ENCODE assay signal across 32 mouse cellular contexts in the genomic region with DNA sequence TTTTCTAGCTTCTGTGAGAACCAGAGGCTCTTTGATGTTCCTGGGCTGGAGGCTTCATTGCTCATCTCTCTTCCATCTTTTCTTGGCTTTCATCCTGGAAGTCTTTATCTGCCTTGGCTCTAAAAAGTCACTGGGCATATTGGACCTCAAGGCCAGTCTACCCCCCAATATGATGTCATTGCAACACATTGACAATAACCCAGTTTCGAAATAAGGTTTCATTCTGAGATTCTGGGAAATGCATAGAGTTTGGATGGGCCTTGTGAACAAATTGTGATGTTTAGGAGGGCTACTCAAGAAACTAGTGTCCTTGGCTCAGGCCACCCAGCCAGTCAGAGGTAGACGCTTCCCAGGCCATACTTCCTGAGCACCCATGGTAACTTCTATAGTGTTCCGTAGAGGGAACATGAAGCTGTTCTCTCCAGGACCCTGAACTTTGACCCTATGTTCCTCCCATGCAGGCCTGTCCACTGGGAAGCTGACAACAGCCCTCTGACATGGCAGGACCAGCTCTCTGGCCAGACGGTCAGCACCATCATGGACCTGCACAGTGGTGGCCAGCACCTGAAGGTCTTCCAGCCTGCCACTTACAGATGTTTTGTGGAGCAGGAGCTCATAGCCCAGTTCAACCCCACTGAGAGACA. TPM values are rescaled to one million over a fixed set of nuclear protein-coding genes. Genes with fewer than 3 reads are reported as not detected.
DNase-seq lines count a peak whose midpoint lies in the region; ATAC-seq and TF ChIP-seq lines count a peak whose summit lies in the region.
"Had no signal": no experiment of that assay in that cellular context is flagged by ENCODE, and none has a peak within 500 bp of the region (broad histone marks: within the 10 kb centered on the region; RNA-seq: fewer than 3 reads in every experiment).

No protein-coding gene starts in this region.

- H3K27me3 ChIP-seq in liver, adult 2 months (ENCODE audit: control insufficient read depth, insufficient read depth, low read length): no peaks in the 10 kb centered on the region
- no peaks in the 10 kb centered on the region for H3K27me3 ChIP-seq in liver, embryonic 11.5 days (replicated peaks; ENCODE audit: control insufficient read depth, insufficient read depth, low read length)
- no peaks in the 10 kb centered on the region for H3K27me3 ChIP-seq in testis, adult 2 months (ENCODE audit: control insufficient read depth, insufficient read depth, low read length)
- H3K27me3 ChIP-seq: embryonic facial prominence, embryonic 13.5 days; forebrain, embryonic 12.5 days; forebrain, embryonic 15.5 days; heart, embryonic 12.5 days; heart, embryonic 15.5 days; hindbrain, embryonic 13.5 days; Patski had no signal

- H3K4me1 ChIP-seq in liver, adult 2 months (ENCODE audit: control insufficient read depth, insufficient read depth, low read length): peaks cover 25% of the 10 kb centered on the region
- H3K4me1 ChIP-seq in liver, embryonic 11.5 days (replicated peaks; ENCODE audit: control insufficient read depth, insufficient read depth, low read length): no peaks in the 10 kb centered on the region
- H3K4me1 ChIP-seq in testis, adult 2 months (ENCODE audit: control insufficient read depth, insufficient read depth, low read length): no peaks in the 10 kb centered on the region; the same call in 1 of the 2 replicates
- H3K4me1 ChIP-seq: embryonic facial prominence, embryonic 10.5 days; embryonic facial prominence, embryonic 13.5 days; forebrain, embryonic 12.5 days; forebrain, embryonic 15.5 days; heart, embryonic 15.5 days; hindbrain, embryonic 10.5 days; hindbrain, embryonic 13.5 days had no signal

- no peak for TF ChIP-seq POLR2A in liver, adult 2 months (IDR thresholded peaks at IDR 0.05; ENCODE audit: extremely low read depth, insufficient read depth, low read length)
- TF ChIP-seq POLR2A in testis, adult 2 months (IDR thresholded peaks at IDR 0.05; ENCODE audit: control insufficient read depth, low read depth, low read length): no peak

- H3K9me3 ChIP-seq in liver, embryonic 11.5 days (ENCODE audit: control insufficient read depth, low read length): no peaks in the 10 kb centered on the region
- H3K9me3 ChIP-seq: embryonic facial prominence, embryonic 10.5 days; embryonic facial prominence, embryonic 13.5 days; forebrain, embryonic 12.5 days; forebrain, embryonic 15.5 days; G1E; heart, embryonic 12.5 days; heart, embryonic 15.5 days; hindbrain, embryonic 10.5 days; hindbrain, embryonic 13.5 days had no signal

- WGBS in liver, adult 2 months: 32% methylated on average over 4 of the region's 4 CpGs
- WGBS in liver, embryonic 11.5 days: 70% methylated on average over 4 of the region's 4 CpGs

- peak overlapping the region; percentile 85 for H3K27ac ChIP-seq in liver, adult 2 months (replicated peaks; ENCODE audit: insufficient read depth, low read depth, low read length)
- H3K27ac ChIP-seq in liver, embryonic 11.5 days (ENCODE audit: low read depth, low read length): no peak overlapping the region
- peak overlapping the region; percentile 19; the same call in 1 of the 2 replicates for H3K27ac ChIP-seq in testis, adult 2 months (ENCODE audit: control insufficient read depth, insufficient read depth, low read depth, low read length)
- H3K27ac ChIP-seq: embryonic facial prominence, embryonic 10.5 days; embryonic facial prominence, embryonic 13.5 days; forebrain, embryonic 12.5 days; forebrain, embryonic 15.5 days; heart, embryonic 15.5 days; hindbrain, embryonic 10.5 days; hindbrain, embryonic 13.5 days had no signal

- ATAC-seq in liver, embryonic 11.5 days (replicated peaks; ENCODE audit: low FRiP score): no peak
- ATAC-seq: forebrain, embryonic 15.5 days; hindbrain, embryonic 16.5 days; Patski had no signal

- no peaks in the 10 kb centered on the region for H3K36me3 ChIP-seq in liver, adult 2 months (ENCODE audit: control insufficient read depth, insufficient read depth, low read length)
- H3K36me3 ChIP-seq in liver, embryonic 11.5 days (ENCODE audit: control insufficient read depth, insufficient read depth, low read length): no peaks in the 10 kb centered on the region
- no peaks in the 10 kb centered on the region for H3K36me3 ChIP-seq in testis, adult 2 months (ENCODE audit: control insufficient read depth, insufficient read depth, low read length)
- H3K36me3 ChIP-seq: embryonic facial prominence, embryonic 10.5 days; embryonic facial prominence, embryonic 13.5 days; forebrain, embryonic 12.5 days; forebrain, embryonic 15.5 days; G1E; heart, embryonic 12.5 days; heart, embryonic 15.5 days; hindbrain, embryonic 10.5 days; hindbrain, embryonic 13.5 days had no signal

- H3K79me2 ChIP-seq in liver, adult 2 months (ENCODE audit: control insufficient read depth, insufficient read depth, low read length): no peaks in the 10 kb centered on the region

- 0 out of 2 replicates have a peak, but pooled peaks have one; percentile 3 for TF ChIP-seq CTCF in liver, adult 2 months (IDR thresholded peaks at IDR 0.05; ENCODE audit: low read depth, low read length)
- no peak for TF ChIP-seq CTCF in testis, adult 2 months (IDR thresholded peaks at IDR 0.05; ENCODE audit: control insufficient read depth, insufficient read depth, insufficient replicate concordance, low read depth, low read length)

- DNase-seq in adrenal gland, adult 2 months: peak; percentile 73
- DNase-seq in adrenal gland, postnatal 10 days: no peak
- DNase-seq in liver, adult 2 months (ENCODE audit: extremely low read depth, low read depth, low spot score): peak; percentile 72
- DNase-seq in liver, embryonic 11.5 days (ENCODE audit: low spot score): no peak
- no peak for DNase-seq in testis, postnatal 10 days (ENCODE audit: low spot score)
- no peak for DNase-seq in spleen, adult 18-20 months
- DNase-seq: B cell, adult 2 months; cerebellum, adult 11-12 months; cerebellum, adult 8-10 months; cerebellum, postnatal 10 days; cerebellum, postnatal 36 days; embryo, embryonic 11 days; gastrocnemius, postnatal 25 days; heart, adult 18-20 months; heart, postnatal 10 days; heart, postnatal 36 days had no signal

- H3K4me3 ChIP-seq in liver, adult 2 months (ENCODE audit: insufficient read depth, low read depth, low read length): no peak overlapping the region
- H3K4me3 ChIP-seq in liver, embryonic 11.5 days (ENCODE audit: low read depth, low read length): no peak overlapping the region
- no peak overlapping the region for H3K4me3 ChIP-seq in testis, adult 2 months (ENCODE audit: control insufficient read depth, low read depth, low read length)
- H3K4me3 ChIP-seq: embryonic facial prominence, embryonic 10.5 days; embryonic facial prominence, embryonic 13.5 days; erythroblast, embryonic 14.5 days; forebrain, embryonic 12.5 days; forebrain, embryonic 15.5 days; heart, embryonic 12.5 days; heart, embryonic 15.5 days; hindbrain, embryonic 10.5 days; hindbrain, embryonic 13.5 days had no signal

- no peak overlapping the region for H3K4me2 ChIP-seq in liver, embryonic 11.5 days
- H3K4me2 ChIP-seq: embryonic facial prominence, embryonic 13.5 days; forebrain, embryonic 12.5 days; forebrain, embryonic 15.5 days; heart, embryonic 12.5 days; heart, embryonic 15.5 days; hindbrain, embryonic 13.5 days had no signal

- H3K9ac ChIP-seq in liver, adult 2 months (ENCODE audit: low read depth, low read length): no peak overlapping the region
- H3K9ac ChIP-seq in liver, embryonic 11.5 days (ENCODE audit: low read depth, low read length): no peak overlapping the region
- H3K9ac ChIP-seq: embryonic facial prominence, embryonic 13.5 days; forebrain, embryonic 12.5 days; forebrain, embryonic 15.5 days; heart, embryonic 12.5 days; heart, embryonic 15.5 days; hindbrain, embryonic 13.5 days had no signal

RNA-seq across cellular contexts. Expression of gene Fam187b, which starts 15.1 kb away (rescaled TPM):
- under 1 TPM; 0.37 to 0.59 TPM for total RNA-seq in adrenal gland, adult 2 months (2021)
- 0.18 and 0.38 TPM in 2 replicates for polyA plus RNA-seq in adrenal gland, adult 2 months (2012; rRNA removed)
- under 1 TPM; 0.39 to 0.63 TPM for total RNA-seq in adrenal gland, postnatal 10 days (2021)
- total RNA-seq in liver, adult 2 months (2014; rRNA removed): 2.4 and 3.0 TPM in 2 replicates
- polyA plus RNA-seq in liver, adult 2 months (2012; rRNA removed): 3.7 and 3.9 TPM in 2 replicates
- polyA plus RNA-seq in liver, embryonic 11.5 days (2014; fragmentation: Nextera tagmentation; extraction: Ambion mirVana): 3.2 and 4.1 TPM in 2 replicates
- polyA plus RNA-seq in testis, adult 2 months (2012; rRNA removed): 524 and 525 TPM in 2 replicates
- total RNA-seq: CH12.LX; gastrocnemius, postnatal 25 days; heart, adult 18-20 months had no signal
- polyA plus RNA-seq: erythroblast, embryonic 14.5 days had no signal

RNA-seq across cellular contexts. Expression of gene Lsr, which starts 15.4 kb away (rescaled TPM):
- total RNA-seq in adrenal gland, adult 2 months (2021): 10 to 100 TPM in 1 of 2 experiments, 1 to 10 TPM in 1; 9.2 to 13.7 TPM
- polyA plus RNA-seq in adrenal gland, adult 2 months (2012; rRNA removed): 17.5 and 24.0 TPM in 2 replicates
- total RNA-seq in adrenal gland, postnatal 10 days (2021): 10 to 100 TPM; 11.2 to 21.6 TPM
- total RNA-seq in liver, adult 2 months (2014; rRNA removed): 75.7 and 86.7 TPM in 2 replicates
- 289 and 362 TPM in 2 replicates for polyA plus RNA-seq in liver, adult 2 months (2012; rRNA removed)
- polyA plus RNA-seq in liver, embryonic 11.5 days (2014; fragmentation: Nextera tagmentation; extraction: Ambion mirVana): 39.7 and 43.0 TPM in 2 replicates
- 24.4 and 30.2 TPM in 2 replicates for polyA plus RNA-seq in testis, adult 2 months (2012; rRNA removed)
- polyA plus RNA-seq: G1E had no signal

RNA-seq across cellular contexts. Expression of gene Usf2, which starts 32.0 kb away (rescaled TPM):
- 100 to 1,000 TPM; 146 to 166 TPM for total RNA-seq in adrenal gland, adult 2 months (2021)
- polyA plus RNA-seq in adrenal gland, adult 2 months (2012; rRNA removed): 376 and 393 TPM in 2 replicates
- total RNA-seq in adrenal gland, postnatal 10 days (2021): 100 to 1,000 TPM; 105 to 108 TPM
- total RNA-seq in liver, adult 2 months (2014; rRNA removed): 40.5 and 55.1 TPM in 2 replicates
- polyA plus RNA-seq in liver, adult 2 months (2012; rRNA removed): 160 and 161 TPM in 2 replicates
- 17.8 and 19.9 TPM in 2 replicates for polyA plus RNA-seq in liver, embryonic 11.5 days (2014; fragmentation: Nextera tagmentation; extraction: Ambion mirVana)
- 27.0 and 31.3 TPM in 2 replicates for polyA plus RNA-seq in testis, adult 2 months (2012; rRNA removed)

RNA-seq across cellular contexts. Expression of gene Hamp, which starts 44.8 kb away (rescaled TPM):
- total RNA-seq in adrenal gland, adult 2 months (2021): 10 to 100 TPM in 1 of 2 experiments, not detected in 1; 49.9 TPM
- polyA plus RNA-seq in adrenal gland, adult 2 months (2012; rRNA removed): 63.2 and 115 TPM in 2 replicates
- 1 to 10 TPM in 1 of 2 experiments, under 1 TPM in 1; 0.88 to 1.3 TPM for total RNA-seq in adrenal gland, postnatal 10 days (2021)
- total RNA-seq in liver, adult 2 months (2014; rRNA removed): 1,191 and 3,227 TPM in 2 replicates
- polyA plus RNA-seq in liver, adult 2 months (2012; rRNA removed): 8,217 and 12,671 TPM in 2 replicates
- polyA plus RNA-seq in liver, embryonic 11.5 days (2014; fragmentation: Nextera tagmentation; extraction: Ambion mirVana): not detected in 2 replicates
- not detected in 2 replicates for polyA plus RNA-seq in testis, adult 2 months (2012; rRNA removed)
- total RNA-seq: CH12.LX; G1E; gastrocnemius, postnatal 25 days had no signal
- polyA plus RNA-seq: brain, embryonic 14.5 days; cortical plate, adult 2 months; embryonic facial prominence, embryonic 10.5 days; embryonic facial prominence, embryonic 13.5 days; erythroblast, embryonic 14.5 days; forebrain, embryonic 12.5 days; forebrain, embryonic 15.5 days; G1E; heart, embryonic 12.5 days; heart, embryonic 15.5 days; hindbrain, embryonic 10.5 days; hindbrain, embryonic 13.5 days; hindbrain, embryonic 16.5 days; Patski had no signal

RNA-seq across cellular contexts. Expression of gene Fxyd5, which starts 53.6 kb away (rescaled TPM):
- 100 to 1,000 TPM in 1 of 2 experiments, 10 to 100 TPM in 1; 61.4 to 112 TPM for total RNA-seq in adrenal gland, adult 2 months (2021)
- 51.0 and 53.5 TPM in 2 replicates for polyA plus RNA-seq in adrenal gland, adult 2 months (2012; rRNA removed)
- total RNA-seq in adrenal gland, postnatal 10 days (2021): 10 to 100 TPM; 39.1 to 42.0 TPM
- total RNA-seq in liver, adult 2 months (2014; rRNA removed): 3.6 and 3.8 TPM in 2 replicates
- polyA plus RNA-seq in liver, adult 2 months (2012; rRNA removed): 5.4 and 7.8 TPM in 2 replicates
- polyA plus RNA-seq in liver, embryonic 11.5 days (2014; fragmentation: Nextera tagmentation; extraction: Ambion mirVana): 28.1 and 31.1 TPM in 2 replicates
- 8.3 and 12.1 TPM in 2 replicates for polyA plus RNA-seq in testis, adult 2 months (2012; rRNA removed)

Comparison
In these comparisons a context has a peak if more than half of its experiments do, and no peak if none do; other contexts are left out.
1. DNase-seq: peak in adrenal gland, adult 2 months (single experiment) and liver, adult 2 months (single experiment); none in adrenal gland, postnatal 10 days (single experiment), liver, embryonic 11.5 days (single experiment), testis, postnatal 10 days (single experiment) and spleen, adult 18-20 months (0 of 2).
2. RNA of gene Fam187b, which starts 15.1 kb away (polyA plus RNA-seq): 524 to 525 TPM in testis, adult 2 months; 3.2 to 4.1 TPM in liver, embryonic 11.5 days, 3.7 to 3.9 TPM in liver, adult 2 months and 0.18 to 0.38 TPM in adrenal gland, adult 2 months; every median in the first group is over 100 times any median in the second.